Mouse (Mus musculus): ENCODE results near the gene Taf6.
"Not testable (repeated sequence)": the region's sequence is repeated elsewhere in the genome, so short reads cannot be mapped to it uniquely, and the experiment has no call there.

Taf6 gene

GRCm38 (mm10) chr5:138186950-138187638 is at the start of gene Taf6, which contains the start of gene Cnpy4:
TSS of gene Taf6 (minus strand) at chr5:138187451.
TSS of gene Cnpy4 (plus strand) at chr5:138187485.
- peak; percentile 76 to 82 for DNase-seq (ENCODE audit: low spot score in 2 of 2)

GRCm38 (mm10) chr5:138234224-138234623 is 47.0 kb upstream of the Taf6 start:
- DNase-seq (ENCODE audit: low spot score in 2 of 2): no peak

GRCm38 (mm10) chr5:138233778-138234177 is 46.5 kb upstream of the Taf6 start:
- DNase-seq (ENCODE audit: low spot score in 2 of 2): no peak

GRCm38 (mm10) chr5:138229511-138229910 is 42.3 kb upstream of the Taf6 start:
- no peak for DNase-seq (ENCODE audit: low spot score in 2 of 2)

- DNase-seq (ENCODE audit: low spot score in 2 of 2): no peak
Observed at GRCm38 (mm10) chr5:138228026-138228425, 40.8 kb upstream of the Taf6 start.

- no peak for DNase-seq (ENCODE audit: low spot score in 2 of 2)
Observed at GRCm38 (mm10) chr5:138227367-138227766, 40.1 kb upstream of the Taf6 start.

- no peak for DNase-seq (ENCODE audit: low spot score in 2 of 2)
Observed at GRCm38 (mm10) chr5:138226491-138226890, 39.2 kb upstream of the Taf6 start.

- no peak for DNase-seq (ENCODE audit: low spot score in 2 of 2)
Observed at GRCm38 (mm10) chr5:138225700-138226099, 38.4 kb upstream of the Taf6 start, which contains the start of gene Nxpe5. TSS of gene Nxpe5 (plus strand) at chr5:138225898.

- no peak for DNase-seq (ENCODE audit: low spot score in 2 of 2)
Observed at GRCm38 (mm10) chr5:138223287-138223686, 36.0 kb upstream of the Taf6 start.

- peak; percentile 68 to 95 for DNase-seq (ENCODE audit: low spot score in 2 of 2)
Observed at GRCm38 (mm10) chr5:138222111-138222510, 34.9 kb upstream of the Taf6 start.

- no peak for DNase-seq (ENCODE audit: low spot score in 2 of 2)
Observed at GRCm38 (mm10) chr5:138219864-138220263, 32.6 kb upstream of the Taf6 start.

GRCm38 (mm10) chr5:138216632-138217031 is 29.4 kb upstream of the Taf6 start:
- not testable (repeated sequence) for DNase-seq (ENCODE audit: low spot score in 2 of 2)

- DNase-seq (ENCODE audit: low spot score in 2 of 2): no peak
Observed at GRCm38 (mm10) chr5:138207873-138208272, 20.6 kb upstream of the Taf6 start.

GRCm38 (mm10) chr5:138207253-138207652 is 20.0 kb upstream of the Taf6 start:
- no peak for DNase-seq (ENCODE audit: low spot score in 2 of 2)

GRCm38 (mm10) chr5:138202086-138202485 is 14.8 kb upstream of the Taf6 start:
- no peak for DNase-seq (ENCODE audit: low spot score in 2 of 2)

GRCm38 (mm10) chr5:138199576-138199975 is 12.3 kb upstream of the Taf6 start:
- DNase-seq (ENCODE audit: low spot score in 2 of 2): no peak

- no peak for DNase-seq (ENCODE audit: low spot score in 2 of 2)
Observed at GRCm38 (mm10) chr5:138195463-138195862, 8.2 kb upstream of the Taf6 start.

- DNase-seq (ENCODE audit: low spot score in 2 of 2): no peak
Observed at GRCm38 (mm10) chr5:138194755-138195345, 7.6 kb upstream of the Taf6 start.

GRCm38 (mm10) chr5:138193771-138194727 is 6.8 kb upstream of the Taf6 start, which contains the start of gene Mblac1:
TSS of gene Mblac1 (plus strand) at chr5:138194314.
- peak; percentile 73 to 76 for DNase-seq (ENCODE audit: low spot score in 2 of 2)

- DNase-seq (ENCODE audit: low spot score in 2 of 2): peak in 1 of 2 experiments; percentile 52
Observed at GRCm38 (mm10) chr5:138187661-138188306, 533 bp upstream of the Taf6 start.

GRCm38 (mm10) chr5:138173217-138173616 is 14.0 kb downstream of the Taf6 start:
- DNase-seq (ENCODE audit: low spot score in 2 of 2): no peak

All from urinary bladder, postnatal 4 days (tissue).